Comparison of ENCODE assay signal across 12 mouse cellular contexts in the genomic region with DNA sequence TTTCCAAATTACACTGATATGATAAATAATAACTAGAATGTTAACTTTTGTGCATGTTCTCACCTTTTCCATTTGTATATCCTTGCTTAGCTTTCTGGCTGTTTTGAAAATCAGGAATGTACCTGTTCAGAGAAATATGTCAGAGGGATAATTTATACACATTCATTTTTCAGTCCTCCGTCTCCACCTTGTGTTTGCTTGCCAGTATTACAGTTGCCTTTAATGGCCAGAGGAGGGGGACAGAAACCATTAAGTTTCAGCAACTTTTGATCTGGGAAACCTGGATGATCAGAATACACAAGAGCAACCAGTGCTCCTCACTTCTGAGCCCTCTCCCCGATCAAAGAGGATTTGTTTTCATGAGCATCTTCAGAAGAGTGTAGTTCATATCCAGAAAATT. TPM values are rescaled to one million over a fixed set of nuclear protein-coding genes. Genes with fewer than 3 reads are reported as not detected.
A peak's percentile ranks its signal among the peaks of the same experiment; 100 is the strongest.
DNase-seq lines count a peak whose midpoint lies in the region; ATAC-seq and TF ChIP-seq lines count a peak whose summit lies in the region.
"Had no signal": no experiment of that assay in that cellular context is flagged by ENCODE, and none has a peak within 500 bp of the region (broad histone marks: within the 10 kb centered on the region; RNA-seq: fewer than 3 reads in every experiment).

No protein-coding gene starts in this region.

- H3K27ac ChIP-seq in lung, embryonic 14.5 days (ENCODE audit: low read depth): no peak overlapping the region

- H3K4me1 ChIP-seq in lung, embryonic 14.5 days (ENCODE audit: insufficient read depth): no peaks in the 10 kb centered on the region

- no peak for ATAC-seq in lung, embryonic 14.5 days (ENCODE audit: insufficient read depth)
- ATAC-seq in frontal cortex, adult (ENCODE audit: low TSS enrichment): no peak

- no peak overlapping the region for H3K4me3 ChIP-seq in lung, embryonic 14.5 days (ENCODE audit: low read depth, low read length)

- peak; percentile 70 for TF ChIP-seq CTCF in lung, embryonic 14.5 days (IDR thresholded peaks at IDR 0.05; ENCODE audit: low read depth)

- WGBS in lung, embryonic 14.5 days: 15% methylated on average over 2 of the region's 2 CpGs

- H3K4me2 ChIP-seq in lung, embryonic 14.5 days: no peak overlapping the region

- no peaks in the 10 kb centered on the region for H3K27me3 ChIP-seq in lung, embryonic 14.5 days (ENCODE audit: insufficient read depth, low read length)

- no peaks in the 10 kb centered on the region for H3K9me3 ChIP-seq in lung, embryonic 14.5 days (ENCODE audit: low read depth, low read length)

- no peak overlapping the region for H3K9ac ChIP-seq in lung, embryonic 14.5 days

- no peaks in the 10 kb centered on the region for H3K36me3 ChIP-seq in lung, embryonic 14.5 days (ENCODE audit: insufficient read depth)

- peak; percentile 1 for DNase-seq in adrenal gland, postnatal 10 days
- no peak for DNase-seq in adrenal gland, postnatal 36 days
- DNase-seq in lung, embryonic 14.5 days: peak; percentile 47
- DNase-seq in lung, postnatal 25 days (ENCODE audit: low spot score): no peak
- DNase-seq in embryo, embryonic 9.5 days (ENCODE audit: extremely low spot score): peak; percentile 19
- DNase-seq in retina, postnatal 1 day: peak; percentile 43
- DNase-seq in urinary bladder, adult 2 months (ENCODE audit: low spot score): no peak

RNA-seq across cellular contexts. Expression of a gene that starts 46.7 kb away (rescaled TPM):
- not detected for total RNA-seq in adrenal gland, postnatal 10 days (2021)
- not detected for total RNA-seq in adrenal gland, postnatal 36 days (2021)
- not detected in 2 replicates for polyA plus RNA-seq in lung, embryonic 14.5 days (2014; fragmentation: Nextera tagmentation; extraction: Ambion mirVana)
- not detected in 2 replicates for polyA plus RNA-seq in urinary bladder, adult 2 months (2012; rRNA removed)
- total RNA-seq: megakaryocyte-erythroid progenitor cell, adult 5-6 weeks had no signal
- polyA plus RNA-seq: C2C12; kidney, embryonic 14.5 days; testis, adult 2 months had no signal

RNA-seq across cellular contexts. Expression of a gene that starts 54.0 kb away (rescaled TPM):
- not detected for total RNA-seq in adrenal gland, postnatal 10 days (2021)
- not detected for total RNA-seq in adrenal gland, postnatal 36 days (2021)
- polyA plus RNA-seq in lung, embryonic 14.5 days (2014; fragmentation: Nextera tagmentation; extraction: Ambion mirVana): not detected in 2 replicates
- polyA plus RNA-seq in urinary bladder, adult 2 months (2012; rRNA removed): not detected in 2 replicates
- total RNA-seq: megakaryocyte-erythroid progenitor cell, adult 5-6 weeks had no signal
- polyA plus RNA-seq: C2C12; kidney, embryonic 14.5 days; testis, adult 2 months had no signal

Comparison
In these comparisons a context has a peak if more than half of its experiments do, and no peak if none do; other contexts are left out.
1. DNase-seq: peak in adrenal gland, postnatal 10 days (single experiment), lung, embryonic 14.5 days (single experiment), embryo, embryonic 9.5 days (single experiment) and retina, postnatal 1 day (single experiment); none in adrenal gland, postnatal 36 days (0 of 2), lung, postnatal 25 days (single experiment) and urinary bladder, adult 2 months (single experiment).